ENCODE assay signal across 8 mouse cellular contexts in the genomic region with DNA sequence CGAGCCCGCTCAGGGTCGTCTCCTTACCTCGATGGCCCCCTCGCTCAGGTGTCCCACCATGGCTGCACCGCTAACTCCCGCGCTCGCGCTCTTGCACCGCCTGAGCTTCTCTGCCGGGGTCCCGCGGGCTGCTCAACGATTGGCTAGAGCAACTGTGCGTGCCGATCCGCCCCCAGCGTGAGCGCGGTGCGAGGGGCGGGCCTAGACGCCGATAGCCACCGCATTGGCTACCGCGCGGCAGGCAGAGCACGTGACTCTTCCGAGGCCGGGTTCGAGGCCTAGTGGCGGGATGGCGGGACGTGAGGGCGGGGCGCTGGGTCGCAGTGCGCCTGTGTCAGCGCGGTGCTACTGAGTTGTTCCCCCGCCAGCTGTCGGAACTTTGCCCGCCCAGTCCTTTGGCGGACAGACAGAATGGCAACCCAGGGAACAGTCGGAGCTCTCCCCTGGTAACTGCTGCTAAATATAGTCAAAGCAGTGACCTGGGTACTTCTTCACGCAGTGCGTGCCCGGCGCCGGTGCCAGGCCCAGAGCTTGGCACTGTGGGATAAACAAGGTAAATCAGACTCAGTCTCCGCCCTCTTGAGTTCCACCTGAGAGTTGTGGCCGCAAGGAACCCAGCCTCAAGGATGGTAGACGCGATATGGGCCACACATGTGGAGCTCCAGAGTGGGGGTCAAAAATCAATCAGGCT. TPM values are rescaled to one million over a fixed set of nuclear protein-coding genes. Genes with fewer than 3 reads are reported as not detected.
DNase-seq lines count a peak whose midpoint lies in the region; ATAC-seq lines count a peak whose summit lies in the region.

A gene (minus strand): TSS at position 126 of the 691 bp plus-strand sequence.
A gene (plus strand): TSS at position 235 of the 691 bp plus-strand sequence.

- peaks cover 27% of the 10 kb centered on the region for H3K4me1 ChIP-seq in lung, embryonic 16.5 days (replicated peaks; ENCODE audit: control insufficient read depth, insufficient read depth, low read length)

- H3K9ac ChIP-seq in lung, embryonic 16.5 days (ENCODE audit: low read length) = peak within 1 kb of the TSS; percentile 88

- H3K27me3 ChIP-seq in lung, embryonic 16.5 days (ENCODE audit: control insufficient read depth, insufficient read depth, low read depth, low read length) = no peaks in the 10 kb centered on the region

- H3K9me3 ChIP-seq in lung, embryonic 16.5 days (ENCODE audit: control insufficient read depth, low read length) = no peaks in the 10 kb centered on the region

- peak within 1 kb of the TSS; percentile 87 for H3K4me2 ChIP-seq in lung, embryonic 16.5 days (ENCODE audit: low read depth, low read length)

- peak; percentile 82 for DNase-seq in MEL-GATA-1-ER (ENCODE audit: extremely low read depth, low read depth)
- peak; percentile 94 for DNase-seq in cerebellum, adult 8-10 months
- peak; percentile 94 for DNase-seq in forelimb bud, embryonic 11.5 days (ENCODE audit: low read depth, low spot score)
- DNase-seq in layer of hippocampus, adult 9-10 months (ENCODE audit: low spot score) = peak; percentile 77
- peak; percentile 82 for DNase-seq in ovary, postnatal 10 days (ENCODE audit: low spot score)
- peak; percentile 93 to 94 for DNase-seq in thymus, postnatal 10 days (ENCODE audit: low spot score in 2 of 2)

- under 1% methylated on average over 56 of the region's 56 CpGs for WGBS in lung, embryonic 16.5 days

- peak; percentile 98 to 99 for ATAC-seq in hematopoietic stem cell, adult 5-6 weeks (replicated peaks in 1 of 2; ENCODE audit: insufficient read depth in 1 of 2, low FRiP score in 2 of 2, low TSS enrichment in 1 of 2, low read depth in 1 of 2, poor library complexity in 2 of 2, severe bottlenecking in 2 of 2)
- peak; percentile 99 for ATAC-seq in lung, embryonic 16.5 days (ENCODE audit: low read depth)

- H3K36me3 ChIP-seq in lung, embryonic 16.5 days (ENCODE audit: control insufficient read depth, insufficient read depth, low read length) = no peaks in the 10 kb centered on the region

- H3K4me3 ChIP-seq in lung, embryonic 16.5 days (ENCODE audit: low read length) = peak within 1 kb of the TSS; percentile 81

- peak within 1 kb of the TSS; percentile 74 for H3K27ac ChIP-seq in lung, embryonic 16.5 days (ENCODE audit: low read length)

RNA-seq across cellular contexts. Expression of the first gene that starts in this region (rescaled TPM):
- 144 and 160 TPM in 2 replicates for total RNA-seq in hematopoietic stem cell, adult 5-6 weeks (2017)
- 172 and 191 TPM in 2 replicates for polyA plus RNA-seq in lung, embryonic 16.5 days (2015; fragmentation: Nextera tagmentation; extraction: Ambion mirVana)

RNA-seq across cellular contexts. Expression of the second gene that starts in this region (rescaled TPM):
- total RNA-seq in hematopoietic stem cell, adult 5-6 weeks (2017) = 13.0 and 22.1 TPM in 2 replicates
- polyA plus RNA-seq in lung, embryonic 16.5 days (2015; fragmentation: Nextera tagmentation; extraction: Ambion mirVana) = 14.1 and 16.9 TPM in 2 replicates

Comparison
In these comparisons a context has a peak if more than half of its experiments do, and no peak if none do; other contexts are left out.
1. Peak in every context shown above with its lines: DNase-seq, ATAC-seq, H3K4me3 ChIP-seq and H3K27ac ChIP-seq.